In genomic region chr11:70656456-70656927, GRCm38 (mm10) we compare ENCODE assay signal across 8 mouse cellular contexts. TPM values are rescaled to one million over a fixed set of nuclear protein-coding genes. Genes with fewer than 3 reads are reported as not detected.
DNase-seq lines count a peak whose midpoint lies in the region; ATAC-seq and TF ChIP-seq lines count a peak whose summit lies in the region.

No protein-coding gene starts in this region.

- peaks cover 45% of the 10 kb centered on the region for H3K36me3 ChIP-seq in embryonic facial prominence, embryonic 10.5 days (replicated peaks)
- H3K36me3 ChIP-seq in heart, embryonic 12.5 days: peaks cover 38% of the 10 kb centered on the region
- H3K36me3 ChIP-seq in myocyte (ENCODE audit: control insufficient read depth, insufficient read depth): peaks cover 18% of the 10 kb centered on the region

- H3K9ac ChIP-seq in heart, embryonic 12.5 days: peak overlapping the region; percentile 94

- peak; percentile 44 for TF ChIP-seq POLR2A in myocyte (IDR thresholded peaks at IDR 0.05; ENCODE audit: insufficient read length, low read depth)

- peak; percentile 64 for DNase-seq in urinary bladder, postnatal 14 days (ENCODE audit: low spot score)
- DNase-seq in urinary bladder, postnatal 10 days (ENCODE audit: low spot score): no peak
- peak; percentile 88 for DNase-seq in embryonic facial prominence, embryonic 10.5 days (ENCODE audit: low spot score)
- DNase-seq in kidney, postnatal 36 days: peak; percentile 35 to 69
- DNase-seq in spleen, postnatal 10 days (ENCODE audit: low spot score in 2 of 2): no peak
- DNase-seq in right cerebral cortex, postnatal 25 days: no peak

- H3K4me3 ChIP-seq in embryonic facial prominence, embryonic 10.5 days: peak overlapping the region; percentile 100
- peak overlapping the region; percentile 78 for H3K4me3 ChIP-seq in heart, embryonic 12.5 days
- H3K4me3 ChIP-seq in myocyte: peak overlapping the region; percentile 94

- ATAC-seq in heart, embryonic 12.5 days (ENCODE audit: insufficient number of reproducible peaks, low FRiP score): peak; percentile 13; the same call in 1 of the 2 replicates

- no peaks in the 10 kb centered on the region for H3K27me3 ChIP-seq in embryonic facial prominence, embryonic 10.5 days (replicated peaks; ENCODE audit: low read depth, poor library complexity, severe bottlenecking)
- no peaks in the 10 kb centered on the region for H3K27me3 ChIP-seq in heart, embryonic 12.5 days (replicated peaks)
- no peaks in the 10 kb centered on the region for H3K27me3 ChIP-seq in myocyte (ENCODE audit: control insufficient read depth, insufficient read depth, insufficient read length)

- peak overlapping the region; percentile 82 for H3K4me2 ChIP-seq in heart, embryonic 12.5 days
- H3K4me2 ChIP-seq in myocyte (ENCODE audit: low read depth): peak overlapping the region; percentile 97

- no peaks in the 10 kb centered on the region for H3K9me3 ChIP-seq in embryonic facial prominence, embryonic 10.5 days
- no peaks in the 10 kb centered on the region for H3K9me3 ChIP-seq in heart, embryonic 12.5 days (replicated peaks)

- WGBS in embryonic facial prominence, embryonic 10.5 days: 2% methylated on average over 16 of the region's 16 CpGs
- WGBS in heart, embryonic 12.5 days: 4% methylated on average over 16 of the region's 16 CpGs

- H3K79me2 ChIP-seq in myocyte (ENCODE audit: control insufficient read depth, insufficient read depth): peaks cover 68% of the 10 kb centered on the region

- H3ac ChIP-seq in myocyte (ENCODE audit: control insufficient read depth, insufficient read length): peak overlapping the region; percentile 88

- peak overlapping the region; percentile 99 for H3K27ac ChIP-seq in embryonic facial prominence, embryonic 10.5 days (replicated peaks)
- peak overlapping the region; percentile 96 for H3K27ac ChIP-seq in heart, embryonic 12.5 days (ENCODE audit: poor library complexity, severe bottlenecking)

- H3K4me1 ChIP-seq in embryonic facial prominence, embryonic 10.5 days: peaks cover 68% of the 10 kb centered on the region
- peaks cover 59% of the 10 kb centered on the region for H3K4me1 ChIP-seq in heart, embryonic 12.5 days (replicated peaks)

TF ChIP-seq in myocyte, 11 proteins besides CTCF, POLR2A, EP300 and RAD21:
- TF ChIP-seq MYOD1 (IDR thresholded peaks at IDR 0.05; ENCODE audit: control insufficient read depth in 1 of 3, insufficient read length in 2 of 3, low read depth in 2 of 3): peak in 1 of 3 experiments; percentile 55
- TF ChIP-seq E2F4 (IDR thresholded peaks at IDR 0.05; ENCODE audit: insufficient read depth): no peak
- TF ChIP-seq POLR2AphosphoS2 (IDR thresholded peaks at IDR 0.05; ENCODE audit: insufficient read length, low read depth): peak; percentile 26
- peak in 1 of 3 experiments; percentile 43 for TF ChIP-seq MYOG (IDR thresholded peaks at IDR 0.05; ENCODE audit: control insufficient read depth in 1 of 3, insufficient read depth in 1 of 3, insufficient read length in 2 of 3, low read depth in 2 of 3)

RNA-seq across cellular contexts. Expression of gene Eno3, which starts 0.5 kb away (rescaled TPM):
- polyA plus RNA-seq in embryonic facial prominence, embryonic 10.5 days (2016; fragmentation: Nextera tagmentation; extraction: Ambion mirVana): 72.9 and 88.4 TPM in 2 replicates
- 238 and 239 TPM in 2 replicates for polyA plus RNA-seq in heart, embryonic 12.5 days (2016; fragmentation: Nextera tagmentation; extraction: Ambion mirVana)
- polyA plus RNA-seq in myocyte (2012; fragmentation: generic; extraction: Trizol): 1,792 TPM

RNA-seq across cellular contexts. Expression of gene Pfn1, which starts 2.0 kb away (rescaled TPM):
- polyA plus RNA-seq in embryonic facial prominence, embryonic 10.5 days (2016; fragmentation: Nextera tagmentation; extraction: Ambion mirVana): 2,153 and 2,165 TPM in 2 replicates
- polyA plus RNA-seq in heart, embryonic 12.5 days (2016; fragmentation: Nextera tagmentation; extraction: Ambion mirVana): 1,661 and 1,678 TPM in 2 replicates
- polyA plus RNA-seq in myocyte (2012; fragmentation: generic; extraction: Trizol): 2,636 TPM

RNA-seq across cellular contexts. Expression of gene Slc25a11, which starts 9.2 kb away (rescaled TPM):
- 135 and 137 TPM in 2 replicates for polyA plus RNA-seq in embryonic facial prominence, embryonic 10.5 days (2016; fragmentation: Nextera tagmentation; extraction: Ambion mirVana)
- 227 and 229 TPM in 2 replicates for polyA plus RNA-seq in heart, embryonic 12.5 days (2016; fragmentation: Nextera tagmentation; extraction: Ambion mirVana)
- 165 TPM for polyA plus RNA-seq in myocyte (2012; fragmentation: generic; extraction: Trizol)

RNA-seq across cellular contexts. Expression of gene Rnf167, which starts 9.5 kb away (rescaled TPM):
- polyA plus RNA-seq in embryonic facial prominence, embryonic 10.5 days (2016; fragmentation: Nextera tagmentation; extraction: Ambion mirVana): 89.7 and 91.9 TPM in 2 replicates
- 67.4 and 70.1 TPM in 2 replicates for polyA plus RNA-seq in heart, embryonic 12.5 days (2016; fragmentation: Nextera tagmentation; extraction: Ambion mirVana)
- polyA plus RNA-seq in myocyte (2012; fragmentation: generic; extraction: Trizol): 16.7 TPM

RNA-seq across cellular contexts. Expression of gene Spag7, which starts 12.7 kb away (rescaled TPM):
- polyA plus RNA-seq in embryonic facial prominence, embryonic 10.5 days (2016; fragmentation: Nextera tagmentation; extraction: Ambion mirVana): 181 and 185 TPM in 2 replicates
- polyA plus RNA-seq in heart, embryonic 12.5 days (2016; fragmentation: Nextera tagmentation; extraction: Ambion mirVana): 164 and 170 TPM in 2 replicates
- 52.4 TPM for polyA plus RNA-seq in myocyte (2012; fragmentation: generic; extraction: Trizol)

Comparison
In these comparisons a context has a peak if more than half of its experiments do, and no peak if none do; other contexts are left out.
1. DNase-seq: peak in urinary bladder, postnatal 14 days (single experiment), embryonic facial prominence, embryonic 10.5 days (single experiment) and kidney, postnatal 36 days (2 of 2); none in urinary bladder, postnatal 10 days (single experiment), spleen, postnatal 10 days (0 of 2) and right cerebral cortex, postnatal 25 days (single experiment).
2. Peak in every context shown above with its lines, with median percentiles within 50 percentile points of each other: H3K4me3 ChIP-seq.